Mouse (Mus musculus) stomach, postnatal 0 days (tissue): Measurements from ENCODE around the gene Ube2q1.

Experiments
- CTCF ChIP-seq: IDR thresholded peaks from 2 replicates; pipeline ENCODE4 v1.5.1; 2016; ENCODE audit warnings: antibody characterized with exemption, low read depth, mild to moderate bottlenecking, moderate library complexity
- EP300 ChIP-seq: optimal IDR thresholded peaks from 2 replicates; pipeline ENCODE3; 2016; ENCODE audit warnings: antibody characterized with exemption

DNA sequence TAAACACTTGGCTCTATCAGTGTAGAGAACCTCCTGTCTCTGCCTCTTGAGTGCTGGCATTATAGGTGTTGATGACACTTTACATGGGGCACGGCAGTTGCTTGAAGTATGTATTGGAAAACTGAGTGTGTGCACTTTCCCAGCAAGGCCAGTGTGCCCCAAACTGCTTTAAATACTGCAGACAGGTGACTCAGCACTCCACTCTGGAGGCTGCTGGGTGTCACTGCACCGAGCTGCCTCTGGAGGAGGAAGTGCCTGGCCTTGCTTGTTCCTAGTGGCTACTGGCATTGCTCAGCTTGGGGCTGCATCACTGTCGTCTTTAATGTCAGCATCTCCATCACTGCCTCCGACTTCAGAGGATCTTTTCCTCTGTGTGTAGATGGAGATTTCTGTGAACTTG, 46.4 kb upstream of the Ube2q1 start:
- peak; percentile 81 for TF ChIP-seq CTCF
- no peak for TF ChIP-seq EP300
